Comparison of ENCODE assay signal across 8 mouse cellular contexts in the genomic region with DNA sequence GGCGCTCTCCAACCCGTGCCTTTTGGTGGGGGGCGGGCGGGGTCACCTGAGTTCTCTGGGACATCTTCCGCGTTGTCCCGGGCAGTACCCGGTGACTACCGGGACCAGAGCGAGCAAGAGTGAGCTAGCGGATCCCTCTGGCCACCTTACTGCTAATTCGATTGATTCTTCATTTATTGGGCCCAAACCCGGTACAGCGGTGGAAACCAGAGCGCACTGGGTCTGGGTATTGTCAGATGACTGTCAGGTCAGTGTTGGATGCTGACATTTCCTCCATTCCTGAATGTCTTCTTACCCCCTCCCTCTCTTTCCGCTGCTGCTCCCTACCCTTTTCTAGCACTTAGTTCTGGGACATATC. TPM values are rescaled to one million over a fixed set of nuclear protein-coding genes. Genes with fewer than 3 reads are reported as not detected.
DNase-seq lines count a peak whose midpoint lies in the region; ATAC-seq and TF ChIP-seq lines count a peak whose summit lies in the region.

No protein-coding gene starts in this region.

- no peak; the same call in 1 of the 2 replicates for ATAC-seq in limb, embryonic 13.5 days (ENCODE audit: low FRiP score, low read depth)
- 0 out of 2 replicates have a peak, but pooled peaks have one; percentile 0 for ATAC-seq in stomach, embryonic 16.5 days (ENCODE audit: insufficient read depth, low FRiP score)

- 5% methylated on average over 16 of the region's 16 CpGs for WGBS in spleen, adult 2 months
- WGBS in limb, embryonic 13.5 days = 0% methylated on average over 16 of the region's 16 CpGs
- WGBS in stomach, embryonic 16.5 days = 1% methylated on average over 16 of the region's 16 CpGs

- no peak overlapping the region for H3K27ac ChIP-seq in spleen, adult 2 months (ENCODE audit: insufficient read depth, low read length)
- peak overlapping the region; percentile 83; the same call in 1 of the 2 replicates for H3K27ac ChIP-seq in limb, embryonic 13.5 days
- H3K27ac ChIP-seq in stomach, embryonic 16.5 days (ENCODE audit: low read length) = peak overlapping the region; percentile 94

- H3K4me1 ChIP-seq in spleen, adult 2 months (ENCODE audit: control insufficient read depth, insufficient read depth, insufficient read length) = peaks cover 2% of the 10 kb centered on the region; the same call in 1 of the 2 replicates
- H3K4me1 ChIP-seq in limb, embryonic 13.5 days = peaks cover 31% of the 10 kb centered on the region
- peaks cover 20% of the 10 kb centered on the region for H3K4me1 ChIP-seq in stomach, embryonic 16.5 days (ENCODE audit: control insufficient read depth, insufficient read depth, low read length)

- no peak for TF ChIP-seq POLR2A in spleen, adult 2 months (IDR thresholded peaks at IDR 0.05; ENCODE audit: low read depth, low read length)

- no peaks in the 10 kb centered on the region for H3K9me3 ChIP-seq in limb, embryonic 13.5 days
- no peaks in the 10 kb centered on the region for H3K9me3 ChIP-seq in stomach, embryonic 16.5 days (replicated peaks; ENCODE audit: control insufficient read depth, low read length)

- peak overlapping the region; percentile 47; the same call in 1 of the 2 replicates for H3K4me3 ChIP-seq in spleen, adult 2 months (ENCODE audit: extremely low read depth, insufficient read depth, insufficient read length)
- peak overlapping the region; percentile 77 for H3K4me3 ChIP-seq in limb, embryonic 13.5 days
- H3K4me3 ChIP-seq in stomach, embryonic 16.5 days (replicated peaks; ENCODE audit: low read length) = peak overlapping the region; percentile 79

- peak overlapping the region; percentile 99 for H3K4me2 ChIP-seq in limb, embryonic 13.5 days (replicated peaks)
- H3K4me2 ChIP-seq in stomach, embryonic 16.5 days (ENCODE audit: low read depth, low read length) = peak overlapping the region; percentile 71

- H3K27me3 ChIP-seq in spleen, adult 2 months (ENCODE audit: control insufficient read depth, insufficient read depth, low read length) = peaks cover 19% of the 10 kb centered on the region
- H3K27me3 ChIP-seq in limb, embryonic 13.5 days = peaks cover 27% of the 10 kb centered on the region
- peaks cover 14% of the 10 kb centered on the region for H3K27me3 ChIP-seq in stomach, embryonic 16.5 days (ENCODE audit: control insufficient read depth, insufficient read depth, low read length)

- peak overlapping the region; percentile 82 for H3K9ac ChIP-seq in limb, embryonic 13.5 days
- peak overlapping the region; percentile 88 for H3K9ac ChIP-seq in stomach, embryonic 16.5 days (ENCODE audit: low read length)

- DNase-seq in cerebellum, adult 9-11 months = peak; percentile 43
- no peak for DNase-seq in cerebellum, postnatal 14 days
- no peak for DNase-seq in spleen, adult 2 months (ENCODE audit: low read depth in 1 of 2, low spot score in 2 of 2)
- no peak for DNase-seq in spleen, postnatal 10 days (ENCODE audit: low spot score in 2 of 2)
- no peak for DNase-seq in adrenal gland, postnatal 25 days
- no peak for DNase-seq in urinary bladder, postnatal 4 days (ENCODE audit: low spot score in 2 of 2)

- no peaks in the 10 kb centered on the region for H3K36me3 ChIP-seq in spleen, adult 2 months (ENCODE audit: control insufficient read depth, insufficient read depth, low read length)
- H3K36me3 ChIP-seq in limb, embryonic 13.5 days = no peaks in the 10 kb centered on the region
- H3K36me3 ChIP-seq in stomach, embryonic 16.5 days (ENCODE audit: control insufficient read depth, insufficient read depth, low read length) = no peaks in the 10 kb centered on the region

- TF ChIP-seq CTCF in spleen, adult 2 months (IDR thresholded peaks at IDR 0.05; ENCODE audit: extremely low read depth, insufficient read depth, insufficient read length, insufficient replicate concordance) = no peak

RNA-seq across cellular contexts. Expression of a gene that starts 0.7 kb away (rescaled TPM):
- 1.6 and 3.1 TPM in 2 replicates for polyA plus RNA-seq in spleen, adult 2 months (2012; rRNA removed)
- 10.9 and 11.0 TPM in 2 replicates for polyA plus RNA-seq in limb, embryonic 13.5 days (2015; fragmentation: Nextera tagmentation; extraction: Ambion mirVana)
- 11.8 and 15.0 TPM in 2 replicates for polyA plus RNA-seq in stomach, embryonic 16.5 days (2015; fragmentation: Nextera tagmentation; extraction: Ambion mirVana)
- 4.2 and 4.7 TPM in 2 replicates for total RNA-seq in adrenal gland, postnatal 25 days (2021)
